Mouse (Mus musculus): ENCODE results near the gene Drg2. TPM values are rescaled to one million over a fixed set of nuclear protein-coding genes. Genes with fewer than 3 reads are reported as not detected.

Drg2 gene
- polyA plus RNA-seq, 1 experiment from 2014 or later: 111 TPM

GRCm38 (mm10) chr11:60478121-60478520 lies 23.7 kb downstream of the Drg2 start:
- H3K27ac ChIP-seq (ENCODE audit: low read depth, low read length): no peak overlapping the region

GRCm38 (mm10) chr11:60486267-60486666 lies 31.9 kb downstream of the Drg2 start:
- Histone ChIP-seq H3K4me2 (ENCODE audit: low read length) (no peak overlapping the region), H3K4me1 (ENCODE audit: control insufficient read depth, insufficient read depth, low read length) (no peaks in the 10 kb centered on the region), H3K9me3 (replicated peaks; ENCODE audit: control insufficient read depth, low read length) (no peaks in the 10 kb centered on the region), H3K9ac (ENCODE audit: low read length) (no peak overlapping the region), H3K4me3 (ENCODE audit: low read depth, low read length) (no peak overlapping the region), H3K36me3 (ENCODE audit: control insufficient read depth, insufficient read depth, low read length) (no peaks in the 10 kb centered on the region), H3K27ac (ENCODE audit: low read depth, low read length) (no peak overlapping the region), H3K27me3 (replicated peaks; ENCODE audit: control insufficient read depth, insufficient read depth, low read length) (no peaks in the 10 kb centered on the region)
- no peak for DNase-seq (ENCODE audit: low spot score)
- WGBS: 67% methylated on average over 3 of the region's 3 CpGs
- no peak for ATAC-seq

More at GRCm38 (mm10) chr11:60478121-60478520, 23.7 kb downstream of the Drg2 start:
- no peak overlapping the region for H3K4me3 ChIP-seq (ENCODE audit: low read depth, low read length)
- H3K4me2 ChIP-seq (ENCODE audit: low read length): no peak overlapping the region
- H3K27me3 ChIP-seq (replicated peaks; ENCODE audit: control insufficient read depth, insufficient read depth, low read length): no peaks in the 10 kb centered on the region
- H3K9ac ChIP-seq (ENCODE audit: low read length): no peak overlapping the region
- ATAC-seq: no peak
- no peak for DNase-seq (ENCODE audit: low spot score)
- H3K36me3 ChIP-seq (ENCODE audit: control insufficient read depth, insufficient read depth, low read length): no peaks in the 10 kb centered on the region
- 47% methylated on average over 17 of the region's 17 CpGs for WGBS
- H3K4me1 ChIP-seq (ENCODE audit: control insufficient read depth, insufficient read depth, low read length): no peaks in the 10 kb centered on the region
- no peaks in the 10 kb centered on the region for H3K9me3 ChIP-seq (replicated peaks; ENCODE audit: control insufficient read depth, low read length)

- H3K27ac ChIP-seq (ENCODE audit: low read depth, low read length): no peak overlapping the region
- 85% methylated on average over 5 of the region's 5 CpGs for WGBS
- H3K4me1 ChIP-seq (ENCODE audit: control insufficient read depth, insufficient read depth, low read length): no peaks in the 10 kb centered on the region
- no peaks in the 10 kb centered on the region for H3K36me3 ChIP-seq (ENCODE audit: control insufficient read depth, insufficient read depth, low read length)
- no peak overlapping the region for H3K9ac ChIP-seq (ENCODE audit: low read length)
- no peaks in the 10 kb centered on the region for H3K27me3 ChIP-seq (replicated peaks; ENCODE audit: control insufficient read depth, insufficient read depth, low read length)
- no peak for DNase-seq (ENCODE audit: low spot score)
- no peaks in the 10 kb centered on the region for H3K9me3 ChIP-seq (replicated peaks; ENCODE audit: control insufficient read depth, low read length)
- H3K4me3 ChIP-seq (ENCODE audit: low read depth, low read length): no peak overlapping the region
- no peak for ATAC-seq
- H3K4me2 ChIP-seq (ENCODE audit: low read length): no peak overlapping the region
Observed at GRCm38 (mm10) chr11:60492726-60493125, 38.3 kb downstream of the Drg2 start.

- no peaks in the 10 kb centered on the region for H3K9me3 ChIP-seq (replicated peaks; ENCODE audit: control insufficient read depth, low read length)
- no peak for DNase-seq (ENCODE audit: low spot score)
- no peak overlapping the region for H3K4me2 ChIP-seq (ENCODE audit: low read length)
- no peaks in the 10 kb centered on the region for H3K36me3 ChIP-seq (ENCODE audit: control insufficient read depth, insufficient read depth, low read length)
- H3K27ac ChIP-seq (ENCODE audit: low read depth, low read length): no peak overlapping the region
- H3K4me3 ChIP-seq (ENCODE audit: low read depth, low read length): no peak overlapping the region
- H3K9ac ChIP-seq (ENCODE audit: low read length): no peak overlapping the region
- no peaks in the 10 kb centered on the region for H3K4me1 ChIP-seq (ENCODE audit: control insufficient read depth, insufficient read depth, low read length)
- 69% methylated on average over 2 of the region's 2 CpGs for whole genome bisulfite sequencing
- no peak for ATAC-seq
- no peaks in the 10 kb centered on the region for H3K27me3 ChIP-seq (replicated peaks; ENCODE audit: control insufficient read depth, insufficient read depth, low read length)
Observed at GRCm38 (mm10) chr11:60495692-60496091, 41.3 kb downstream of the Drg2 start.

- DNase-seq (ENCODE audit: low spot score): no peak
- H3K9ac ChIP-seq (ENCODE audit: low read length): no peak overlapping the region
- peaks cover 5% of the 10 kb centered on the region; the same call in 1 of the 2 replicates for H3K27me3 ChIP-seq (replicated peaks; ENCODE audit: control insufficient read depth, insufficient read depth, low read length)
- no peak for ATAC-seq
- H3K4me1 ChIP-seq (ENCODE audit: control insufficient read depth, insufficient read depth, low read length): peaks cover 6% of the 10 kb centered on the region
- no peaks in the 10 kb centered on the region for H3K36me3 ChIP-seq (ENCODE audit: control insufficient read depth, insufficient read depth, low read length)
- H3K9me3 ChIP-seq (replicated peaks; ENCODE audit: control insufficient read depth, low read length): no peaks in the 10 kb centered on the region
- H3K27ac ChIP-seq (ENCODE audit: low read depth, low read length): no peak overlapping the region
- H3K4me2 ChIP-seq (ENCODE audit: low read length): no peak overlapping the region
- H3K4me3 ChIP-seq (ENCODE audit: low read depth, low read length): no peak overlapping the region
- WGBS: 86% methylated on average over 13 of the region's 13 CpGs
Observed at GRCm38 (mm10) chr11:60507281-60507680, 52.9 kb downstream of the Drg2 start.

GRCm38 (mm10) chr11:60508950-60509349 lies 54.6 kb downstream of the Drg2 start:
- no peak for ATAC-seq
- H3K27ac ChIP-seq (ENCODE audit: low read depth, low read length): no peak overlapping the region
- peaks cover 6% of the 10 kb centered on the region for H3K4me1 ChIP-seq (ENCODE audit: control insufficient read depth, insufficient read depth, low read length)
- H3K9me3 ChIP-seq (replicated peaks; ENCODE audit: control insufficient read depth, low read length): no peaks in the 10 kb centered on the region
- H3K4me2 ChIP-seq (ENCODE audit: low read length): peak overlapping the region; percentile 61
- no peak for DNase-seq (ENCODE audit: low spot score)
- peaks cover 5% of the 10 kb centered on the region; the same call in 1 of the 2 replicates for H3K27me3 ChIP-seq (replicated peaks; ENCODE audit: control insufficient read depth, insufficient read depth, low read length)
- H3K9ac ChIP-seq (ENCODE audit: low read length): no peak overlapping the region
- H3K4me3 ChIP-seq (ENCODE audit: low read depth, low read length): peak overlapping the region; percentile 29
- WGBS: 9% methylated on average over 11 of the region's 11 CpGs
- H3K36me3 ChIP-seq (ENCODE audit: control insufficient read depth, insufficient read depth, low read length): no peaks in the 10 kb centered on the region

- Histone ChIP-seq H3K27me3 (replicated peaks; ENCODE audit: control insufficient read depth, insufficient read depth, low read length) (peaks cover 5% of the 10 kb centered on the region; the same call in 1 of the 2 replicates), H3K4me2 (ENCODE audit: low read length) (peak overlapping the region; percentile 61), H3K9me3 (replicated peaks; ENCODE audit: control insufficient read depth, low read length) (no peaks in the 10 kb centered on the region), H3K4me3 (ENCODE audit: low read depth, low read length) (peak overlapping the region; percentile 29), H3K27ac (ENCODE audit: low read depth, low read length) (no peak overlapping the region), H3K4me1 (ENCODE audit: control insufficient read depth, insufficient read depth, low read length) (peaks cover 6% of the 10 kb centered on the region), H3K9ac (ENCODE audit: low read length) (peak overlapping the region; percentile 50), H3K36me3 (ENCODE audit: control insufficient read depth, insufficient read depth, low read length) (no peaks in the 10 kb centered on the region)
- ATAC-seq (no peak), DNase-seq (ENCODE audit: low spot score) (peak; percentile 9)
- under 1% methylated on average over 25 of the region's 25 CpGs for WGBS
Observed at GRCm38 (mm10) chr11:60509500-60509899, 55.1 kb downstream of the Drg2 start.

GRCm38 (mm10) chr11:60511893-60512292 lies 57.5 kb downstream of the Drg2 start:
- Histone ChIP-seq H3K4me2 (ENCODE audit: low read length) (no peak overlapping the region), H3K9ac (ENCODE audit: low read length) (no peak overlapping the region), H3K4me1 (ENCODE audit: control insufficient read depth, insufficient read depth, low read length) (peaks cover 6% of the 10 kb centered on the region), H3K27ac (ENCODE audit: low read depth, low read length) (no peak overlapping the region), H3K36me3 (ENCODE audit: control insufficient read depth, insufficient read depth, low read length) (no peaks in the 10 kb centered on the region), H3K27me3 (replicated peaks; ENCODE audit: control insufficient read depth, insufficient read depth, low read length) (peaks cover 5% of the 10 kb centered on the region; the same call in 1 of the 2 replicates), H3K9me3 (replicated peaks; ENCODE audit: control insufficient read depth, low read length) (no peaks in the 10 kb centered on the region), H3K4me3 (ENCODE audit: low read depth, low read length) (no peak overlapping the region)
- ATAC-seq (no peak), DNase-seq (ENCODE audit: low spot score) (no peak)
- WGBS: 72% methylated on average over 1 of the region's 1 CpGs

GRCm38 (mm10) chr11:60512520-60512919 lies 58.1 kb downstream of the Drg2 start:
- ATAC-seq: no peak

More at GRCm38 (mm10) chr11:60512520-60512919, 58.1 kb downstream of the Drg2 start:
- H3K27ac ChIP-seq (ENCODE audit: low read depth, low read length): no peak overlapping the region
- H3K4me1 ChIP-seq (ENCODE audit: control insufficient read depth, insufficient read depth, low read length): peaks cover 6% of the 10 kb centered on the region
- 87% methylated on average over 2 of the region's 2 CpGs for WGBS
- DNase-seq (ENCODE audit: low spot score): no peak
- H3K4me2 ChIP-seq (ENCODE audit: low read length): no peak overlapping the region
- H3K27me3 ChIP-seq (replicated peaks; ENCODE audit: control insufficient read depth, insufficient read depth, low read length): peaks cover 5% of the 10 kb centered on the region; the same call in 1 of the 2 replicates
- H3K9me3 ChIP-seq (replicated peaks; ENCODE audit: control insufficient read depth, low read length): no peaks in the 10 kb centered on the region
- H3K4me3 ChIP-seq (ENCODE audit: low read depth, low read length): no peak overlapping the region
- H3K9ac ChIP-seq (ENCODE audit: low read length): no peak overlapping the region
- H3K36me3 ChIP-seq (ENCODE audit: control insufficient read depth, insufficient read depth, low read length): no peaks in the 10 kb centered on the region
